26 mouse cellular contexts compared by ENCODE assay signal in the genomic region with DNA sequence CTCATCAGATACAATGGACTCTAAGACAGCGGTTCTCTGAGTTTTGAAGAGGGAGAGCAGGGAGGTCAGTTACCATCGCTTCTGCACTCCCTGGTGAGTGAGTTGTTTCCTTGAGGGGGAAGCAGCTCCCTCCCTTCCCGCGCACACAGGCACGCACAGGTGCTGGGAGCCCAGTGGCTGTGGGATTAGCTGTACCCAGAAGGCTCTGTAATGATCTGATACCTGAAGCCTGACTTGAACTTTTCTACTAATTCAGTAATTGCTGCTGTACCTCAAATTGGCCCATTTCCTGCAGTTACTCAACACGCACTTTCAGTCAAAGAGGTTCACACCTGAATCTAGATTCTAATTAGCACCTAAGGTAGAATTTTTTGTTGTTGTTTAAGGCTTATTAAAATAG.
A peak's percentile ranks its signal among the peaks of the same experiment; 100 is the strongest.
DNase-seq lines count a peak whose midpoint lies in the region; ATAC-seq lines count a peak whose summit lies in the region.
"Had no signal": no experiment of that assay in that cellular context is flagged by ENCODE, and none has a peak within 500 bp of the region (broad histone marks: within the 10 kb centered on the region; RNA-seq: fewer than 3 reads in every experiment).

No protein-coding gene starts in this region.

- peak; percentile 87 for ATAC-seq in embryonic facial prominence, embryonic 14.5 days (ENCODE audit: low read depth)
- ATAC-seq in megakaryocyte-erythroid progenitor cell, adult 5-6 weeks (replicated peaks; ENCODE audit: low FRiP score, low TSS enrichment, poor library complexity, severe bottlenecking), result no peak
- ATAC-seq: forebrain, embryonic 13.5 days; forebrain, embryonic 16.5 days; intestine, postnatal 0 days; Patski had no signal

- no peaks in the 10 kb centered on the region for H3K9me3 ChIP-seq in embryonic facial prominence, embryonic 10.5 days
- H3K9me3 ChIP-seq in embryonic facial prominence, embryonic 14.5 days (ENCODE audit: control insufficient read depth, low read length), result no peaks in the 10 kb centered on the region
- H3K9me3 ChIP-seq: forebrain, embryonic 10.5 days; forebrain, embryonic 13.5 days; heart, embryonic 10.5 days; hindbrain, embryonic 12.5 days; hindbrain, embryonic 15.5 days had no signal

- peaks cover 12% of the 10 kb centered on the region for H3K4me1 ChIP-seq in embryonic facial prominence, embryonic 10.5 days
- H3K4me1 ChIP-seq in embryonic facial prominence, embryonic 14.5 days (ENCODE audit: control insufficient read depth, insufficient read depth, low read length), result peaks cover 3% of the 10 kb centered on the region; the same call in 1 of the 2 replicates
- H3K4me1 ChIP-seq: heart, embryonic 10.5 days; hindbrain, embryonic 12.5 days; hindbrain, embryonic 15.5 days had no signal

- H3K4me2 ChIP-seq in embryonic facial prominence, embryonic 14.5 days (ENCODE audit: low read depth, low read length), result no peak overlapping the region
- H3K4me2 ChIP-seq: forebrain, embryonic 13.5 days; hindbrain, embryonic 12.5 days; hindbrain, embryonic 15.5 days had no signal

- WGBS in embryonic facial prominence, embryonic 10.5 days, result 10% methylated on average over 6 of the region's 6 CpGs
- 6% methylated on average over 6 of the region's 6 CpGs for WGBS in embryonic facial prominence, embryonic 14.5 days

- no peaks in the 10 kb centered on the region for H3K36me3 ChIP-seq in embryonic facial prominence, embryonic 10.5 days (replicated peaks)
- no peaks in the 10 kb centered on the region for H3K36me3 ChIP-seq in embryonic facial prominence, embryonic 14.5 days (ENCODE audit: control insufficient read depth, insufficient read depth, low read length)
- H3K36me3 ChIP-seq: forebrain, embryonic 10.5 days; G1E; heart, embryonic 10.5 days; hindbrain, embryonic 12.5 days; hindbrain, embryonic 15.5 days had no signal

- H3K4me3 ChIP-seq in embryonic facial prominence, embryonic 10.5 days, result no peak overlapping the region
- no peak overlapping the region for H3K4me3 ChIP-seq in embryonic facial prominence, embryonic 14.5 days (ENCODE audit: low read depth, low read length)
- H3K4me3 ChIP-seq: erythroblast, embryonic 14.5 days; forebrain, embryonic 10.5 days; forebrain, embryonic 13.5 days; gastrocnemius, adult 2 months; heart, adult 2 months; heart, embryonic 10.5 days; hindbrain, embryonic 12.5 days; hindbrain, embryonic 15.5 days had no signal

- no peak overlapping the region for H3K27ac ChIP-seq in embryonic facial prominence, embryonic 10.5 days (replicated peaks)
- no peak overlapping the region for H3K27ac ChIP-seq in embryonic facial prominence, embryonic 14.5 days (replicated peaks; ENCODE audit: low read depth, low read length)
- H3K27ac ChIP-seq: forebrain, embryonic 10.5 days; forebrain, embryonic 13.5 days; gastrocnemius, adult 2 months; heart, adult 2 months; heart, embryonic 10.5 days; hindbrain, embryonic 12.5 days; hindbrain, embryonic 15.5 days had no signal

- DNase-seq in embryonic facial prominence, embryonic 10.5 days (ENCODE audit: low spot score), result peak; percentile 31
- peak; percentile 75 for DNase-seq in embryonic facial prominence, embryonic 14.5 days (ENCODE audit: low spot score)
- peak; percentile 22 for DNase-seq in gonadal fat pad, adult 2 months (ENCODE audit: low read depth)
- no peak for DNase-seq in retina, postnatal 1 day
- DNase-seq in cerebellum, adult 8-10 months, result no peak
- DNase-seq: adrenal gland, postnatal 10 days; adrenal gland, postnatal 36 days; B cell, adult 2 months; cerebellum, adult 18-20 months; cerebellum, adult 9-11 months; cerebellum, postnatal 25 days; gastrocnemius, adult 2 months; gastrocnemius, postnatal 14 days; heart, adult 2 months had no signal

- peaks cover 18% of the 10 kb centered on the region for H3K27me3 ChIP-seq in embryonic facial prominence, embryonic 10.5 days (replicated peaks; ENCODE audit: low read depth, poor library complexity, severe bottlenecking)
- no peaks in the 10 kb centered on the region for H3K27me3 ChIP-seq in embryonic facial prominence, embryonic 14.5 days (replicated peaks; ENCODE audit: control insufficient read depth, insufficient read depth, low read length)
- H3K27me3 ChIP-seq: CH12.LX; forebrain, embryonic 13.5 days; hindbrain, embryonic 12.5 days; Patski had no signal

- H3K9ac ChIP-seq in embryonic facial prominence, embryonic 14.5 days (ENCODE audit: low read depth, low read length), result no peak overlapping the region
- H3K9ac ChIP-seq: forebrain, embryonic 13.5 days; hindbrain, embryonic 12.5 days; hindbrain, embryonic 15.5 days had no signal

Comparison
In these comparisons a context has a peak if more than half of its experiments do, and no peak if none do; other contexts are left out.
1. DNase-seq: peak in embryonic facial prominence, embryonic 10.5 days (single experiment), embryonic facial prominence, embryonic 14.5 days (single experiment) and gonadal fat pad, adult 2 months (single experiment); none in retina, postnatal 1 day (single experiment) and cerebellum, adult 8-10 months (single experiment).